Mouse (Mus musculus): ENCODE results near the gene Cd247. TPM values are rescaled to one million over a fixed set of nuclear protein-coding genes. Genes with fewer than 3 reads are reported as not detected.

Cd247 gene
- polyA plus RNA-seq, 1 experiment from 2014 or later = 0.13 TPM

DNA sequence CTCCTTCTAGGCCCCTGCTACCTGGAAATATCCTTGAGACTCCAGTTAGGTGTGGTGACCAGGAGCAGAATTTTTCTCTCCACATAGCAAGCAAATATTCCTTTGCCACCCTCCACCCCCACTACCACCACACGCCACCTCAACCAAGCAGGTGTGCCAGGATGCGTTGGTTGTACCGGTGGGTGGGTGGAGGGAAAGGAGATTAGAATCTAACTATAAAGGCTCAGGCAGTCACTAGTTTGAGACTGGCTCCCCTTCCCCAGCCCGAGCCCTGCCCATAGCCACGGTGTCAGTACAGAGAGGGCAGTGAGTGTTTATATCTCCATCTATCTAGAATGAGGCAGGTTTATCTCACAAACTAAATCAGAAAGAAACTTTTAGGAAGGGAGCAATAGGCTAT is 39.7 kb downstream of the Cd247 start:
- H3K27me3 ChIP-seq (ENCODE audit: insufficient read depth, low read length) = no peaks in the 10 kb centered on the region

GRCm38 (mm10) chr1:165828615-165829014 is 40.1 kb downstream of the Cd247 start:
- DNase-seq = no peak
- H3K9me3 ChIP-seq (ENCODE audit: low read length) = no peaks in the 10 kb centered on the region
- no peak for ATAC-seq
- WGBS (ENCODE audit: insufficient replicate concordance) = 86% methylated on average over 6 of the region's 6 CpGs
- no peaks in the 10 kb centered on the region for H3K4me1 ChIP-seq (ENCODE audit: insufficient read depth)
- H3K27me3 ChIP-seq (ENCODE audit: insufficient read depth, low read length) = no peaks in the 10 kb centered on the region
- H3K4me3 ChIP-seq (ENCODE audit: low read depth, low read length) = no peak overlapping the region
- no peaks in the 10 kb centered on the region for H3K36me3 ChIP-seq (replicated peaks; ENCODE audit: insufficient read depth, low read length)
- H3K27ac ChIP-seq (ENCODE audit: low read depth) = no peak overlapping the region
- TF ChIP-seq EP300 (IDR thresholded peaks at IDR 0.05; ENCODE audit: low read depth) = no peak
- no peak for TF ChIP-seq CTCF (IDR thresholded peaks at IDR 0.05; ENCODE audit: low read depth)
- no peak overlapping the region for H3K4me2 ChIP-seq (ENCODE audit: low read depth, low read length)
- H3K9ac ChIP-seq (replicated peaks) = no peak overlapping the region

More for the DNA sequence above, 39.7 kb downstream of the Cd247 start:
- no peak overlapping the region for H3K9ac ChIP-seq (replicated peaks)
- H3K4me2 ChIP-seq (ENCODE audit: low read depth, low read length) = no peak overlapping the region
- H3K27ac ChIP-seq (ENCODE audit: low read depth) = no peak overlapping the region
- H3K9me3 ChIP-seq (ENCODE audit: low read length) = no peaks in the 10 kb centered on the region
- no peaks in the 10 kb centered on the region for H3K4me1 ChIP-seq (ENCODE audit: insufficient read depth)
- H3K4me3 ChIP-seq (ENCODE audit: low read depth, low read length) = no peak overlapping the region
- H3K36me3 ChIP-seq (replicated peaks; ENCODE audit: insufficient read depth, low read length) = no peaks in the 10 kb centered on the region
- DNase-seq (no peak), ATAC-seq (no peak)
- no peak for TF ChIP-seq CTCF (IDR thresholded peaks at IDR 0.05; ENCODE audit: low read depth)
- no peak for TF ChIP-seq EP300 (IDR thresholded peaks at IDR 0.05; ENCODE audit: low read depth)
- 79% methylated on average over 5 of the region's 5 CpGs for WGBS (ENCODE audit: insufficient replicate concordance)

DNA sequence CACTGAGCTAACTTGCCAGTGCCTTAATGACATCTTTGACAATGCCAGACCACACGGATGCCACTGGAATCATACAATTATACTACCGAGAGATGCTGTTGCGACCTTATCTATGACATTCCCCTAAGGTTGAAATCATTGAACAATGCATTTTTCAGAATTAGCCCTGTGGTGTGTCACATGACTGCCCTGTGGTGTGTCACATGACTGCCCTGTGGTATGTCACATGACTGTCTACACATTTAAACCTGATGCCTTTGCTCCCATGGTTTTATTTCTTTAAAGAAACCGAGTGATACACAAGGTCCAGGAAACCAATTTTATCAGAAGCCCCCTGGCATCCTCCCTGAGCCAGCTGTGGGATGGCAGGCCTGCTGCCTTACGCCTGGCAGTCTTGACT is 41.4 kb downstream of the Cd247 start:
- no peaks in the 10 kb centered on the region for H3K27me3 ChIP-seq (ENCODE audit: insufficient read depth, low read length)
- 75% methylated on average over 5 of the region's 5 CpGs for WGBS (ENCODE audit: insufficient replicate concordance)
- no peaks in the 10 kb centered on the region for H3K36me3 ChIP-seq (replicated peaks; ENCODE audit: insufficient read depth, low read length)
- ATAC-seq (no peak), DNase-seq (no peak)
- H3K9me3 ChIP-seq (ENCODE audit: low read length) = no peaks in the 10 kb centered on the region
- H3K4me3 ChIP-seq (ENCODE audit: low read depth, low read length) = no peak overlapping the region
- no peaks in the 10 kb centered on the region for H3K4me1 ChIP-seq (ENCODE audit: insufficient read depth)
- H3K27ac ChIP-seq (ENCODE audit: low read depth) = no peak overlapping the region
- TF ChIP-seq EP300 (IDR thresholded peaks at IDR 0.05; ENCODE audit: low read depth) (no peak), CTCF (IDR thresholded peaks at IDR 0.05; ENCODE audit: low read depth) (no peak)
- H3K9ac ChIP-seq (replicated peaks) = no peak overlapping the region
- no peak overlapping the region for H3K4me2 ChIP-seq (ENCODE audit: low read depth, low read length)

DNA sequence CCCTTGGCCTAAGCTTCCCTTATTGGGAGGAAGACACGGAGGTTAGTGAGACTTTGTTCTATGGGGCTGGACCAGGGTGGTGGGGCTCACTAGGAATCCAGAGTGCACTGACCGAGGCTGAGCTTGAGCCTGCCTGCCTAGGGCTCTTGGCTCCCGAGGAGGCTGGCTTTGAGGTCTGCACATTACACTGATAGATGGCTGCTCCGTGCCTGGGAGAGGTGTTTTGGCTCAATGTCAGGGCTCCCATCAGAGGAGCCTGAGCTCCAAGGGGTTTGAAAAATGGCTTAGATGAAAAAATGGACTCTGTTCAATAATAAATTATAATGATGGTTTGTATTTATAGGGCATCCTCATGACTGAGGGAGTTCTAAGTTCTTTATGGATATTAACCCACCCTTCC is 44.8 kb downstream of the Cd247 start:
- Histone ChIP-seq H3K4me3 (ENCODE audit: low read depth, low read length) (no peak overlapping the region), H3K27ac (ENCODE audit: low read depth) (no peak overlapping the region), H3K4me1 (ENCODE audit: insufficient read depth) (no peaks in the 10 kb centered on the region), H3K27me3 (ENCODE audit: insufficient read depth, low read length) (0 out of 2 replicates have a peak, but pooled peaks cover 2% of the 10 kb centered on the region), H3K9ac (replicated peaks) (no peak overlapping the region), H3K36me3 (replicated peaks; ENCODE audit: insufficient read depth, low read length) (no peaks in the 10 kb centered on the region), H3K4me2 (ENCODE audit: low read depth, low read length) (no peak overlapping the region), H3K9me3 (ENCODE audit: low read length) (no peaks in the 10 kb centered on the region)
- DNase-seq = no peak
- WGBS (ENCODE audit: insufficient replicate concordance) = 59% methylated on average over 4 of the region's 4 CpGs
- TF ChIP-seq CTCF (IDR thresholded peaks at IDR 0.05; ENCODE audit: low read depth) = no peak
- TF ChIP-seq EP300 (IDR thresholded peaks at IDR 0.05; ENCODE audit: low read depth) = no peak
- ATAC-seq = no peak

DNA sequence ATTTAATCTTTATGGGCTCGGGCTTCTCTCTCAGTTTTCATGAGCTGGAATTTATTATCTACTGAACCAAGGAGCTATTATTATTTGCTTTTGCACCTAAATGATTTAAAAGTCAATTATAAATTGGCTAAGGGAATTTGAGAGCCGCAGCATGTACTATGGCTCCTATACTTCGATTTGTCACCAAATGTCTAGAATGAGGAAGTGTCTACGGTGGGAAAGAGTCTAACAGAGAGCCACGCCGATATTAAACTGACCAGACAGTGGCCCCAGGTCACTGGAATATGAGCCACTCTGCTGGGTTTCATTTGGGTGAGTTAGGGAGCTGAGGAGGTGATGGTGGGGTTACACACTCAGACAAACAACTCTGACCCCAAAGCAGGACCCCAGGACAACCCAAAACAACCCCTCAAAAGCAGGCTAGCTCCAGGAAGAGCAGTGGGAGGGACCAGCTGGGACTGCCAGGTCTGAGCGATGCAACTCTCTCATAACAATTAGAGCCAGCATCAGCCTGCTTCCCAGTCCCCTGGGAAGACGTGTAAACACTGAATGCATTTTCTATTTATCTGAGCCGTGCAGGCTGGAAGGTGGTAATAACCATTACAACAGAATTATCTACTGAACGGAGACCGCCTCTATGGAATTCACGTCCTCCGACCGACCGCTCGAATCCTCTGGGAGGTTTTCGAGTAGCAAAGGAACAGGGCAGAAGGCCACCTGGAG is 45.6 kb downstream of the Cd247 start:
- no peaks in the 10 kb centered on the region for H3K36me3 ChIP-seq (replicated peaks; ENCODE audit: insufficient read depth, low read length)
- no peak for TF ChIP-seq EP300 (IDR thresholded peaks at IDR 0.05; ENCODE audit: low read depth)
- TF ChIP-seq CTCF (IDR thresholded peaks at IDR 0.05; ENCODE audit: low read depth) = no peak
- ATAC-seq (no peak), DNase-seq (no peak)
- H3K27ac ChIP-seq (ENCODE audit: low read depth) = no peak overlapping the region
- no peak overlapping the region for H3K4me3 ChIP-seq (ENCODE audit: low read depth, low read length)
- 0 out of 2 replicates have a peak, but pooled peaks cover 2% of the 10 kb centered on the region for H3K27me3 ChIP-seq (ENCODE audit: insufficient read depth, low read length)
- 37% methylated on average over 17 of the region's 17 CpGs for WGBS (ENCODE audit: insufficient replicate concordance)
- H3K4me1 ChIP-seq (ENCODE audit: insufficient read depth) = no peaks in the 10 kb centered on the region
- no peaks in the 10 kb centered on the region for H3K9me3 ChIP-seq (ENCODE audit: low read length)
- H3K4me2 ChIP-seq (ENCODE audit: low read depth, low read length) = peak overlapping the region; percentile 4; the same call in 1 of the 2 replicates
- no peak overlapping the region for H3K9ac ChIP-seq (replicated peaks)

DNA sequence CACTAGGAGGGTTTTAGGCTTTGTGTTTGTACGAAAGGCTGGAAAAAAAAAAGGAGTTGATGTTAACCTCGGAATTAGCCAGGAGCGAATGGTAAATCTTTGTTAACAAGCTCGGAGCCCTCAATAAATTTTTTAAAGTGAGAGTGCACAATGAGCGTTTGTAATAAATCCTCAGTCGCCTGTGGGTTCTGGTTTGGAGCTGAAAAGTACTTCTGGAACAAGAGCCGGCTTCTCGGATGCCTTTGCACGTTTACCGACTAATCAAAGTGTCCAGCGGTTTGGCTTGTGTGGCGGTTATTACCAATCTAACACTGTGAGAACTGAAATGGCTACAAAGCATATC is 46.1 kb downstream of the Cd247 start:
- Histone ChIP-seq H3K27me3 (ENCODE audit: insufficient read depth, low read length) (0 out of 2 replicates have a peak, but pooled peaks cover 2% of the 10 kb centered on the region), H3K4me3 (ENCODE audit: low read depth, low read length) (no peak overlapping the region), H3K9ac (replicated peaks) (no peak overlapping the region), H3K27ac (ENCODE audit: low read depth) (no peak overlapping the region), H3K4me2 (ENCODE audit: low read depth, low read length) (peak overlapping the region; percentile 4; the same call in 1 of the 2 replicates), H3K4me1 (ENCODE audit: insufficient read depth) (no peaks in the 10 kb centered on the region), H3K36me3 (replicated peaks; ENCODE audit: insufficient read depth, low read length) (no peaks in the 10 kb centered on the region), H3K9me3 (ENCODE audit: low read length) (no peaks in the 10 kb centered on the region)
- no peak for DNase-seq
- WGBS (ENCODE audit: insufficient replicate concordance) = 59% methylated on average over 12 of the region's 12 CpGs
- TF ChIP-seq EP300 (IDR thresholded peaks at IDR 0.05; ENCODE audit: low read depth) = no peak
- TF ChIP-seq CTCF (IDR thresholded peaks at IDR 0.05; ENCODE audit: low read depth) = no peak
- no peak for ATAC-seq

All from liver, postnatal 0 days (tissue).